Mouse (Mus musculus) kidney, postnatal 10 days (tissue): Measurements from ENCODE around the gene Edn3.

ENCODE experiments used
- DNase-seq: peaks from one replicate; pipeline ENCODE4 v3.0.0; 2021; ENCODE audit warnings: mixed read lengths

Gene Edn3

DNA sequence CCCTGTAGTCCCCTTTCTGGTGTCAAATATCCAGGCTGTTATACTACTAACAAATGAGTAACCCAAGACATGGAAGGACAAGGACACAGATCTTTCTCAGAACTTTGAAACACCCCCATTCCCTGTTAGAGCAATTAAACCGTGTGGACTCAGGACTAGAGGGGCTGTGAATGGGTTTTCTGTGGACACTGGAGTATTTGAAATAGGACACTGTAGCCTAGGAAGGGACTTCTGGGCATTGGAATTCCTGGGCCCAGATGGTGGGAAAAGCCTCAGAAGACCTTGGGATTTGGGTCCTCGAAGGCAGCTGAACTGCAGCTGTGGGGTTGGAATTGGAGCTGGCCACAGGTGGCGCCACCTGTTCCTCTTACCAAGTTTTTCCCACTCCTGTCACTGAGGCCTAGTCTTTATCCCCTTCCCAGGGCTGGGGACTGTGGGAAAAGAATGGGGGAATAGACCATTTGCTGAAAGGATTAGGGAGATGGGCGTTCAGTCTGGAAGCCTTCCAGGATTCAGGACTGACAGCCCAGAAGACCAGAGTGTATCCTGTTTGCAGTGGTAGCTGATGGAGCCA, 37.2 kb downstream of the Edn3 start:
- no peak for DNase-seq

- no peak for DNase-seq
Measured at GRCm38 (mm10) chr2:174802453-174802852, 42.0 kb downstream of the Edn3 start.

DNA sequence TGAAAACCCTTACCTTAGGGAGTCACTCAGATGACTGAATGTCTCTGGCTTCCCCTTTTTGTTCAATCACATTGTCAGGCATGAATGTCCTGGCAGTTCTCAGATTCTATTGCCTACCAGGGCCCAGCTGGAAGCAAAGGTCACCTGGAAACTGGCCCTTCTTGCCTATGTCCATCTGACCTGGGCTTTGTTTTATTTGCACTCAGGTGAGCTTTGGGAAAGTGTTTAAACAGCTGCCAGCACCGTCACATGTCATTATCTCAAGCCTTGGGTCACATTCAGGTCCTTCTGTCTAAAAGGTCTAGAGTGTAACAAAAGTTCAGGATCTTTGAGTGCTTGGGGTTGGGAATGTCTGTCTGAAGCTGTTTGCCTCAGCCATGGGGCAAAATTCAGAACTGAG, 43.2 kb downstream of the Edn3 start:
- no peak for DNase-seq

DNA sequence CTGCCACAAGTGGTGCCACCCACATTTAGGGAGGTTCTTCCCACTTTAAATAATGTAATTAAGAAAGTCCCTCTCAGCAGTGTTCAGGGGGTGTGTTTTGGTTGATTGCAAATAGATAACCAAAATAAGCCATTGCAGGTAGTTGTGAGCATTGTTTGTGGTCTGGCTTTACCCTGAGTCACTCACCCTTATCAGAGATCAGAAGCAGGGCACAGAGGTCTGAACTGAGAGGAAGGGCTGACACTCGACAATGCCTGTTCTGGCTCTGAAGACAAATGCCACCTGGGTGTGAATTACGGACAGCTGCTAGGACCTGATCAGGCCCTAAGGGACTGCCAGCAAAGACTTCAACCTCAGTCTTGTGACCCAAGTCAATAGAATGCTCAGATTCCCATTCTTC, 47.5 kb downstream of the Edn3 start:
- no peak for DNase-seq

DNA sequence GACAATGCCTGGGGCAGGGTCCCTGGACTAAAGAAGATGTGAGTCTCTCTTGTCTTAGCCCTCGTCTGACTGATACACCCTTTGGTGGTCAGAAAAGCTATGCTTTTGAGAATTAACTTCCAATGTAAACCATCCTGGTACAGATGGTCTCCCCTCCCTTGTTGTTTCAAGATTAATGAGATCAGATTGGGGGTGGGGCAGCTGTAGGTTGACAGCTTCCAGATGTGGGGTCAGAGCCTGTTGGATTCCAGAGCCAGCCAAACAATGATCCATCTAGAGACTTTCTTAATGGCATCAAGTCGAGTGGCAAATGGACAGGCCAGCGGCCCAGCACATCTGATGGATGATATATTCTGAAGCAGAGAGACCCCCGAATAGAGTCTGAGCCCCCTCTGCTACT, 48.9 kb downstream of the Edn3 start:
- no peak for DNase-seq

- no peak for DNase-seq
Measured at GRCm38 (mm10) chr2:174813306-174813705, 52.9 kb downstream of the Edn3 start.

- DNase-seq: no peak
Measured at GRCm38 (mm10) chr2:174816163-174816562, 55.7 kb downstream of the Edn3 start.

GRCm38 (mm10) chr2:174820286-174820685, 59.9 kb downstream of the Edn3 start:
- DNase-seq: no peak

DNA sequence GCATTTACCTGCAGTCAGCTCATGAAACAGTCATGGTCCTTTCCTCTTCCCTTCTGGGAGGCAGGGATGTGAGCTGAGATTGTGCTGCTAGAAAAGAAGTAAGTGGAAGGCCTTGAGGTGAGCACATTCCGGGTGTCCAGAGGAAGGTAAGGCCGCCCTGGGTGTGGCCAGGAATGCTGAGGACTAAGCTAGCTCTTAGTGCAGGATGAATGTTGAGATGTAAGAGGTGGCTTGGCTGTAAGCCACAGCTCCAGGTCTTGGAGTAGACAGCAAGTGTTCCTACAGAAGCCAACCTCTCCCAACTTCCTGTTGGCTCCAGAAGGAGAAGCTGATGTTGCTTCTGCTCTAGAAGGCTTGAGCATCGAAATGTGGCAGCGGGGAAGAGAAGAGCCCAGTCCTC, 67.4 kb downstream of the Edn3 start:
- no peak for DNase-seq

- DNase-seq: no peak
Measured at GRCm38 (mm10) chr2:174833608-174834007, 73.2 kb downstream of the Edn3 start.
